Mouse (Mus musculus) lung, adult 2 months (tissue): ENCODE results near the gene Oit3.

Source experiments
- CTCF ChIP-seq: fragments of 200-500 bp; IDR thresholded peaks from 2 replicates; pipeline ENCODE4 v1.5.1; 2011; ENCODE audit warnings: mild to moderate bottlenecking, low read length, control low read depth; ENCODE audit not compliant: insufficient read depth
- POLR2A ChIP-seq: fragments of 200-500 bp; IDR thresholded peaks from 2 replicates; pipeline ENCODE4 v1.6.1; 2011; ENCODE audit warnings: low read depth, mild to moderate bottlenecking, control low read depth, low read length, borderline replicate concordance; ENCODE audit errors: extremely low read depth

DNA sequence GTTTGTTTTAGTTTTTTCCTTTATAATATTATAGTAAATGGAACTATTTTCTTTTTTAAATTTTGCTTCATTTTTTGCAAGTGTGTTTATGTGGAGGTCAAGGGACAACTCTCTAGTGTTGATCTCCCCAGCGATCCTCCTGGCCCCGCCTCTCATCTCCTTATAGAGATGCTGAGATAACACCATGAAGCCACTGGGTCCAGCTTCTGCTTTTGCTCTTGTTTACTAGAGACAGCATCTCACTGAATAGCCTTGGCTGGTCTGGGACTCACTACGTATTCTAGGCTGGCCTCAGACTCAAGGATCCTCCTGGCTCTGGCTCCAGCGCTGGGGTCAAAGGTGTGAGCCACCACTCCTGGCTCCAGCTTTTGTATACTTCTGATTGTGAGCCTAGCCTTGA is 22.1 kb downstream of the Oit3 start:
- TF ChIP-seq CTCF (no peak), POLR2A (no peak)
